Mouse (Mus musculus): Measurements from ENCODE around the gene Atp6v1g2.

Atp6v1g2 gene

GRCm38 (mm10) chr17:35236996-35237395 lies 3.5 kb downstream of the Atp6v1g2 start:
- in situ Hi-C loops (cut with MboI): no loop called here

DNA sequence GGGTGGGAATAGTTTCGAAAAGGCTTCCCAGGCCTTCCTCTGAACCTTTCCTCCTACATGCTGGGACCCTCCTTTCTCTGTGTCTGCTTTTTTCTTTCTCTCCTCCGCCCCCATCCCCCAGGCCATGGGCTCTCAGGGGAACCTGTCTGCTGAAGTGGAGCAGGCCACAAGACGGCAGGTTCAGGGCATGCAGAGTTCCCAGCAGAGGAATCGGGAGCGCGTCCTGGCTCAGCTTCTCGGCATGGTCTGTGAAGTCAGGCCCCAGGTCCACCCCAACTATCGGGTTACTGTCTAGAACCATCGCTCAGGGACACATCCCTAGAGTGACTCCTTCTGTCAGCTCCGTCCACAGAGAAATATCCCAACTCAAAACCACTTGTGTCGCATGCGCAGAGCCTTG lies 4.0 kb downstream of the Atp6v1g2 start:
- in situ Hi-C loops (cut with MboI): no loop called here

- in situ Hi-C loops (cut with MboI): no loop called here
These were observed 6.2 kb downstream of the Atp6v1g2 start for GRCm38 (mm10) chr17:35239700-35240099.

GRCm38 (mm10) chr17:35240384-35241304 lies 7.2 kb downstream of the Atp6v1g2 start:
- in situ Hi-C loops (cut with MboI): no loop called here

DNA sequence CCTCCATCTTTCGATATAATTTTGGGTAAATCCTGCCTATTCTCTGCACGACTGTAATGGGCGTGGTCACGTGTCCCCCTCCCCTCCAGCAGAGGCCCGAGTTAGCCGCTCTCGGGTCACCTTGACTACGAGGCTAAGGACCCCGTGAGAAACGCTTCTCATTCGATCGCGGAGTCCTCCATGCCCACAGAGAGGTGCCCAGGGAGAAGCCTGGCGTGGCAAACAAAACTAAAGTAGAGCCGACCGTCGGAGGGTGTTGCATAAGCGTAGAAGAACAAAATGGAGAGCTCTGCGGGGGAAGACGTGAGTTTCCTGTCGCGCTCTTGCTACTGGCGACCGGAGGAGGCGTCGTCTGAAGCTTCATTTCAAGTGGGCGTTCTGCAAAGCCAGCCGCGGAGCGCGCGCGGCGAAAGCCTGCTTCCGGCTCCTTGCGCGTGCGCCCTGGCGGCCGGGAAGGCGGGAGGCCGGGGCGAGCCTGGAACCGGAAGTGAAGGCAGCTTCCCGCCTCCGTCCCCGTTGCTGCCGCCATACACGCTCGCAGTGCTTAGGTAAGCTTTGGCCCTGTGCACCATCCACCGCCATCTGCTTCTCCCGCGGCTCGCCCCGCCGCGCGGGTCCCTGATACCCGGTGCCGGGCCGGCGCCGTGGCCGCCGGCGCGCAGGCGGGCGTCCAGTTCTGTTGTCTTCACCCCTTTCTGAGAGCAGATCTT lies 8.0 kb downstream of the Atp6v1g2 start, which contains the start of gene Ddx39b:
TSS of gene Ddx39b (plus strand) at position 442 of the 710 bp plus-strand sequence.
- in situ Hi-C loops (cut with MboI): no loop called here

- in situ Hi-C loops (cut with MboI): no loop called here
These were observed 8.8 kb downstream of the Atp6v1g2 start for GRCm38 (mm10) chr17:35242015-35242941.

GRCm38 (mm10) chr17:35243086-35243485 lies 9.6 kb downstream of the Atp6v1g2 start:
- in situ Hi-C loops (cut with MboI): no loop called here

DNA sequence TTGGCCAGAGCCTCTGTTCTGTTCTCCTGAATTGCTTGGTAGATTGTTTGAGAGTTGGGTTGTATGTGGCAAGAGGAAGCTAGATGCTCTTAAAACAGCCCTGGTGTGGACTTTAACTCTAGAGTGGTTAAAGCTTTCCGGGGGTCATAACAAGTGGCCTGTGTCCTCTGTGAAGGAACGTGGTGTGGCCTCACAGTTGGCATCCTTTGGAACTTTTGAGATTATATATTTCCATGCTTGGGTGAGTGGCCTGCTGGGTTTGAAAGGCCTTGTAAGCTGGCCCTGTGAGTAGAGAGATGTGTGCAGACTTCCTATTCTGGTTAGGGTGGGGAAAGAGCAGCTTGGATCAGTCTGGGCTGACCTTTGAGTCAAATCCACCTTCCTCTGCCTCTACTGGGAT lies 11.5 kb downstream of the Atp6v1g2 start:
- in situ Hi-C loops (cut with MboI): no loop called here

GRCm38 (mm10) chr17:35245731-35246623 lies 12.5 kb downstream of the Atp6v1g2 start:
- in situ Hi-C loops (cut with MboI): no loop called here

DNA sequence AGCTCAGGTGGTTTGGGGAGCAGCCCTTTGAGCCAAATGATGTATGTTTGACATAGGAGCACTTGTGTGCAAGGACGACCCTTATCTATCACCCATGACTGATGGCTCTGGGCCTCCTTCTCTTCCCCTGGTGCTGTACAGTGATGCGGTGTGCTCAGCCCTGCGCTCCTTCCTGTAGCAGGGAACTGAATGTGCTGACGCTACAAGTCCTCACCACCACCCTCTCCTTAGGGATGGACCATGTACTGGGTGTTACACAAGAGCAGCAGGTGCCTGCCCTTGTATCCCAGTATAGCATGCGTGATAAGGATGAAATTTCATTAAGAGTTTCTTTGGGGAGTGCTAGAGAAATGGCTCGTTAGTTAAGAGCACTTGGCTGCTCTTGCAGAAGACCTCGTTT lies 13.7 kb downstream of the Atp6v1g2 start:
- in situ Hi-C loops (cut with MboI): no loop called here

GRCm38 (mm10) chr17:35248986-35249385 lies 15.5 kb downstream of the Atp6v1g2 start:
- in situ Hi-C loops (cut with MboI): no loop called here

DNA sequence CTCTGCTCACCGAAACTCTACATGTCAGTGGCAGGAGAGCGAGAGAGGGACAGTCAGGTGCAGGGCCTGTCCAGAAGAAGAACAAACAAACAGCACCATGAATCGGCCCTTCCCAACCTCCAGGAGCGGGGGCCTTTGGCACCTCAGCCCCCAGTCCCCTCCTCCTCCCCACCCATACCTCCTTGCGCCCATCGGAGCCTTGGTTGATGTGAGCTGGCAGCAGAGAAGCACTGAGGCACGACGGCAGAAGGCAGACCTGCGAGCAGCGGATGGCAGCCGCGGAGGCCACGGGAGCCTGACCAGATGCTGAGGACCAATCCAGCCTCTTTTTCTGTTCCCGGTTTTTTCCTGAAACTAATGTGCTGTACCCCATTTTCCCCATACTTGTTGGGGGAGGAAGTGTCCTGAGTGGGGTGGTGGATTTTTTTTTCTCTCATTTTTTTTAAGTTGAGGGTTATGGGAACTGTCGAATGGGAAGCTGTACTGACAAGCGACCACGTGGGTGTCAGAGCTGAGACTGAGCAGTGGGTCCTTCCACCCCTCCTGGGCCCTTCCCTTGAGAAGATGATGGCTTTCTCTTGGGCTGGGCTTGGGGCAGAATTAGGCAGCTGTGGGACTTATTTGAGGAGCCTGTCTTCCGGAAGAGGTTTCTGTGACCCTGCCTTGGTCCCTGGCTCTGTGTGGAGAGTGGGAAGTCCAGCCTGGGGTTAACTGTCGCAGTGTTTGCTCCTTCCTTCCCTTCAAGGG lies 16.2 kb downstream of the Atp6v1g2 start:
- in situ Hi-C loops (cut with MboI): no loop called here

DNA sequence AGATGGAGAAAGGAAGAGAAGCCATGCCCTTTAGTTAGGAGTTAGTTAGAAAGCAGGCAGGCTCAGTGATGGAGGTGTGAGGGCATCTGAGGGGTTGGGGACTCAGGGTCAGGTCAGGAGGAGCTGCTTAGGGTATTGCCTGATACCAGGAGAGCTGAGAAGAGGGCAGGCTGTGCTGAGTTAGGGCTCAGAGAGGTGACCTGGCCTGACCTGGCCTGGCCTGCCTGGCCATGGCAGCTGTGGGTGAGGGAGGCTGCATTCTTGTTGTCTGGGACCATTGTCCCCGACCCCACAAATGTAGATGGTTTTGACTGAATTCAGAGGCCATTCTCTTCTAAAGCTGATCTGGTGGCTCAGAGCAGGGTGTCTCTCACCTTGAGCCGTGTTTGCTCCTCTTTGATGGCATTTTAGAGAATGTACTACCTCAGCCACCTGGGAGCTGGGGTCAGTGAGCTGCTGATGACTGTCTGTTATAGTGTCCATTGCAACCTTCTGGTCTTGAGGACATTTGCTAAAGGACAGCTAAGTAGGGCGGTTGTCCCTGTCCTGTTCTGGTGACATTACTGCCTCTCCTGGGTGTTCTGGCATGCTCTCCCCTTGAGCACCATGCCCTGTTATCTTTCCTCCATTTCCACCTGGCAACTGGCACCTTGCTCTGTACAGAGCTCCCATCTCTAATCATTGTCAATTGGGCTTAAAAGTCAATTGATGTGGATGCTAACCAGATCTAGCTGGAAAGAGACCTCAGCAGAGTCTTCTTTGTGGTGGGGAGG lies 17.1 kb downstream of the Atp6v1g2 start:
- in situ Hi-C loops (cut with MboI): no loop called here

DNA sequence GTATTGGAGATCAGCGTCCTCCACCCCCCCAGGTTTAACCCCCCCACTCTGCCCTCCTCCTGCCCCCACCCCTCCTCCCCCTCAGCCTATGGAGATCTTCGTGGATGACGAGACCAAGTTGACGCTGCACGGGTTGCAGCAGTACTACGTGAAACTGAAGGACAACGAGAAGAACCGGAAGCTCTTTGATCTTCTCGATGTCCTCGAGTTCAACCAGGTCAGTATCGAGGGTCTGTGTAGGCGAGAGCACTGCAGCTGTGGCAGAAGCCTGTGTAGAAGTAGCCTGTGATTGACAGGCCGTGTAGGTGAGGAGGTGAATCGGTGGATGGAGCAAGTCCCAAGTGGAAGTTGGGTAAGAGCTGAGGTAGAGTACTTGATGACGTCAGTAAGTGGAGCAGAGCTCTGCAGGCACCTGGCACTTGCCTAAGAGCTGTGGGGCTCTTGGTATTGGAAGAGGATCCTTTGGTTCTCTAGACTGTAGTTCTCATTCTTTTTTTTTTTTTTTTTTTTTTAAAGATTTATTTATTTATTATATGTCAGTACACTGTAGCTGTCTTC lies 17.8 kb downstream of the Atp6v1g2 start:
- in situ Hi-C loops (cut with MboI): no loop called here

GRCm38 (mm10) chr17:35251981-35252380 lies 18.5 kb downstream of the Atp6v1g2 start:
- in situ Hi-C loops (cut with MboI): no loop called here

- in situ Hi-C loops (cut with MboI): no loop called here
These were observed 19.3 kb downstream of the Atp6v1g2 start for GRCm38 (mm10) chr17:35252619-35253292.

DNA sequence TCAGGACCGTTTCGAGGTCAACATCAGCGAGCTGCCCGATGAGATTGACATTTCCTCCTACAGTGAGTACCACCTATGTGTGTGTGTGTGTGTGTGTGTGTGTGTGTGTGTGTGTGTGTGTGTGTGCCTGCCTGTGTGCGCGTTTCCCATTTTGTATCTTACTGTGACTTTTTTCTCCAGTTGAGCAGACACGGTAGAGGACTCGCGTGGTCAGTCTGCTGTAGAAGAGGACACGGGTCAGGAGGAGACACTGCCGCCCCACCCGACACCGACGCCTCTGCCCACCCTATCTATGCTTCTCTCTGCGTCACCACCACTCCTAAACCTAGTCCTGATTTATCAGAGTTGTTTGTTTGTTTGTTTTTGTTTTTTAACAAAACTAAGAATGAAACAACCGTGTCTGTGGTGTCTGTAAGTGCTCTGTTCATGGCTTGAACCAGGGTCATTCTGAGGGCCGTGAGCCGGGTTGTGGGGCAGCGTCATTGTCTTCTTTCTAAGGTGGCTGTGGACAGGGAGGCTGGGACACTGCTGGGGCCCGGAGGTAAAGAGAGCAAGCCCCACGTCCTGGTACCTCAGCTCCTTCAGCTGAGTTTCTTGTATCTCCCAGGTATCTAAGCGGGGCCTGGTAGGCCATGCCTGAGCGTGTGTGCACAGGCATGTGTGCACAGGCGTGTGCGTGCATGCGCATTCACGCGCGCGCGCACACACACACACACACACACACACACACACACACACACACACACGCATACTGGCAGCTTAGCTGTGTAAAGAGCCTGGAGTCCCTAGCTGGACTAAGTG lies 20.0 kb downstream of the Atp6v1g2 start:
- in situ Hi-C loops (cut with MboI): no loop called here

Data from mature B cell (primary cell).